Mouse (Mus musculus): ENCODE results near the gene Fbxw13.
"Not testable (repeated sequence)": the region's sequence is repeated elsewhere in the genome, so short reads cannot be mapped to it uniquely, and the experiment has no call there.

The Fbxw13 gene

DNA sequence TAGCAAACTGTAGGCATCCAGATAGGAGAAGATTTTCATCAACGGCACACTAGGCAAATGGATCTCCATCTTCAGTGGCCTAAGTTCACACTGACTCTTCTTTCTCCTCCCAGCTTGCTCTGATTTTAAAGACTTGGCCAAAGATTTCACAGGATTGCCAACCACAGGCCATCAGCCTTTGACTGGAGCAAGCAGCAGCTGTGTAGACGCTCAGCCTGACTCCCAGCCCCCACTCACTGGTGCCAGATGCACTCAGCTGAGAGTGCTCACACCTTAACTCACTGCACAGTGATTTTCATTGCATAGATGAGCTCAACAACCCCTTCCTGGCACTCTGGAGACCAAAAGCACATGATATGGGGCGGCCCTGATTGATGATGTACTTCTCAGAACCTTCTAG, at the start of gene Fbxw13:
TSS of gene Fbxw13 (minus strand) at position 101 of the 400 bp plus-strand sequence.
- DNase-seq: not testable (repeated sequence)

DNA sequence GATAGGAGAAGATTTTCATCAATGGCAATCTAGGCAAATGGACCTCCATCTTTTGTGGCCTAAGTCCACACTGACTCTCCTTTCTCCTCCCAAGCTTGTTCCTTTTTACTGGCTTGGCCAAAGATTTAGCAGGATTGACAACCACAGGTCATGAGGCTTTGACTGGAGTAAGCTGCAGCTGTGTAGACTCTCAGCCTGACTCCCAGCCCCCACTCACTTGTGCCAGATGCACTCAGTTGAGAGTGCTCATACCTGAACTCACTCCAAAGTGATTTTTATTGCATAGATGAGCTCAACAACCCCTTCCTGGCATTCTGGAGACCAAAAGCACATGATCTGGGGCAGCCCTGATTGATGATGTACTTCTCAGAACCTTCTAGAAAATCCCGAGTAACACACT, 38.9 kb upstream of the Fbxw13 start, which contains the start of gene Fbxw20:
TSS of gene Fbxw20 (minus strand) at position 101 of the 400 bp plus-strand sequence.
- DNase-seq: no peak

- peak; percentile 11 for DNase-seq
These were observed 22.7 kb upstream of the Fbxw13 start for GRCm38 (mm10) chr9:109218449-109218848.

- DNase-seq: not testable (repeated sequence)
These were observed 5.6 kb upstream of the Fbxw13 start for GRCm38 (mm10) chr9:109201347-109201746.

DNA sequence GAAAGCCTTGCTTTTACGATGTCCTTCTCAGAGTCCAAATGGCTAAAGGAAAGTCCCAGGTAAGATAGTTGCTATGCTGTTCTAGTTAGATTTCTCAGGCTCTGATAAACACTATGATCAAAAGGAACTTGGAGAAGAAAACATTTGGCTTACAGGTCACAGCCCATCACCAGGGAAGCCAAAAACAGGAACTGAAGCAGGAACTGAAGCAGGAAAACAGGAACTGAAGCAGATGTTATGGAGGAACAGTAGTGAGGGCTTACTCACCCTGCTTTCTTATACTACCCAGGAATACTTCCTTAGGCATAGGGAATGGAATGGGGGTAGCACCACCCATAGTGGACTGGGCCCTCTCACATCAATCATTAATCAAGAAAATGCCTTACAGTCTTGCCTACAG, 4.6 kb upstream of the Fbxw13 start:
- no peak for DNase-seq

GRCm38 (mm10) chr9:109199353-109199752, 3.6 kb upstream of the Fbxw13 start:
- no peak for DNase-seq

DNA sequence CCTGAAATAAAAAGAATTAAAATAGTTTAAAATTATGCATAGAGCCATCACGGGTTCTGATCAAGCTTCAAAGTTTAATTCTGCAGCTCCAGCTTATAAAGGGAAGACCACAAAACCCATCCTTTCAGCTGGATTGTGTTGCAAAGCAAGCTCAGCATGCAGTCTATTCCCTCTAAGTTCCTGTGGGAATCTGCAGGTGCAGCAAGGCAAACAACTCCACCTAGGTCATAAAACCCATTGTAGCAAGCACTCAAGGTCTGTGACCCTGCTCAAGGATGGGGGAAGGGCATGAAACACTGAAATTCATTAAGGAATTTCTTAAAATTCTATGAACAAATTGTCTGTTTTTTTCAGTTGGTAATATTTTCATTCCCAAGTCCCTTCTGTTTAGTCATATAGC, 18.6 kb downstream of the Fbxw13 start:
- no peak for DNase-seq

DNA sequence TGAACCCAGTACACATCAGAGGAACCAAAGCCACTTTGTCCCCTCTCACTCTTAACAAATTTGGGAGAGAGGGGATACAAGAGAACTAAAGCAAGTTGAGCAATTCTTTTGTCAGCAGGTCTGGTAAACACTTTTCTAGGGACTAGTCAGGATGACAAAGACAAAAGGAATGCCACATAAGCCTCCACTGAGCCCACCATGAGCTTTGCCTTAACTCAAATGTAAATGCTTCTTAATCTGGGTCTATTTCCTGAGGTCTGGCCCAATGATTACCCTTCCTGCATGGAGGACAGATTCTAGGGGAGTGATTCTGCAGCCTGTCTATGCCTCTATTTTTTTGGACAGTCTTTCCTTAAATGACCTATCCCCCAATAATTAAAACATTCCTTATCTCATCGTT, 19.5 kb downstream of the Fbxw13 start:
- no peak for DNase-seq

GRCm38 (mm10) chr9:109167316-109167715, 28.5 kb downstream of the Fbxw13 start:
- no peak for DNase-seq

GRCm38 (mm10) chr9:109161941-109162340, 33.8 kb downstream of the Fbxw13 start, which contains the start of gene Fbxw21:
Fbxw21 (minus strand) TSS chr9:109162041.
- no peak for DNase-seq

- peak; percentile 31 for DNase-seq
These were observed 55.4 kb downstream of the Fbxw13 start for GRCm38 (mm10) chr9:109140414-109140813.

DNA sequence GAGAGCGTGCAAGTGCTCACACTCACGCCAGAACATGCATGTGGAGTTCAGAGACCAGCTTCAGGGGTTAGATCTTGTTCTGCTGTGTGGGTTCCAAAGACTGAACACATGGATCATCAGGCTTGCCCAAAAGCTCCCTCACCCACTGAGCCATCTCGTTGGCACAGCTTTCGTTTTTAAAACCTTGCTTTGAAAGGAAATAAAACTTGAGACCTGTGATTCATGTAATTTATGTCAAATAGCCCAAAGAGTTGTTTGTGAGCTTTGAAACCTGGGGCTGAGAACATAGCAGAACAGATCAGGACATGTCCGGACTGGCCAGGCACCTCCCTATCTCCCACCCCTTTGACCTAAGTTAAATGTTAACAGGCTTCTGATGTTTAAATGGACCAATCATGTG, 65.7 kb downstream of the Fbxw13 start:
- no peak for DNase-seq
